Mouse (Mus musculus): ENCODE measurements around the gene Ak2. TPM values are rescaled to one million over a fixed set of nuclear protein-coding genes. Genes with fewer than 3 reads are reported as not detected.

Gene Ak2
- polyA plus RNA-seq, 1 experiment from 2014 or later: 141 TPM

DNA sequence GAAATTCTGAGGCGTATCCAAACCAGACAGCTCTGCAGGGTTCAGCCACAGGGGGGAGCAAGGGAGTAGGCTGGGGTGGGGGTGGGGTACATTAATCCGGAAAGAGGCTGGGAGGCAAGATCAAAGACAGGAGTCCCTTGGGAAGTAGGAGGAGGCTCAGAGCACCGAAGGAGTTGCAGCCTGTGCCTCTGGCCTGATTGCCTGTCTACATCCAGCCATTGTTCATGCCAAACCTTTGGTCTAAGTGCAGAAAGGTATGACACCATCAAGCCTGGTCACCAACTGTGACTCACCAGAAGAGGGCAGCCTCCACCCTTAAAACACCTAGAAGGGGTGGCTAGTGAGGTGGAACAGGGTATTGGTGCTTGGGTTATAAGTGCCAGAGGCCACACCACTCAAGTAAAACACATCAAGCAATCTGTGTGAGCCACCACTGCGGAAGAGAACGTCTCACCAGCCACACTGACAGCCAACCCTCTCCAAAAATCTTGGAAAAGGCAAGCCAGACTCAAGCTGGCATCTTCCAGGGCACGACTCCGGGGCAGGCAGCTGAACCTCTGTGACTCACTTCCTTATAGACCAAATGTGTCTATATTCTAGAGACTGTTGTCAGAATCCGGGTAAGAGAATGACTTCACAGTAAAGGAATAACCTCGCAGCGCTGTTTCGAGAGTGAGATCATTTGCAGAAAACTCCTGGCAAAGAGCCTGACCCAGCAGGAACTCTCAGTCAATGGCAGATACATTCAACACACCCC is 34.4 kb upstream of the Ak2 start:
- Histone ChIP-seq H3K36me3 (ENCODE audit: control insufficient read depth, insufficient read depth, low read length) (no peaks in the 10 kb centered on the region), H3K9ac (ENCODE audit: low read length) (no peak overlapping the region), H3K27me3 (ENCODE audit: control insufficient read depth, insufficient read depth, low read length) (peaks cover 6% of the 10 kb centered on the region), H3K4me3 (ENCODE audit: low read depth, low read length) (no peak overlapping the region), H3K4me2 (no peak overlapping the region), H3K27ac (ENCODE audit: low read depth, low read length) (no peak overlapping the region), H3K4me1 (ENCODE audit: control insufficient read depth, insufficient read depth, low read length) (peaks cover 6% of the 10 kb centered on the region), H3K9me3 (ENCODE audit: control insufficient read depth, low read length) (no peaks in the 10 kb centered on the region)
- peak; percentile 94 for DNase-seq (ENCODE audit: low spot score, missing footprints)
- WGBS: 50% methylated on average over 11 of the region's 11 CpGs
- ATAC-seq (ENCODE audit: low FRiP score): peak; percentile 60; the same call in 1 of the 2 replicates

GRCm38 (mm10) chr4:128958156-128958555 is 33.6 kb upstream of the Ak2 start:
- Histone ChIP-seq H3K9me3 (ENCODE audit: control insufficient read depth, low read length) (no peaks in the 10 kb centered on the region), H3K4me2 (no peak overlapping the region), H3K9ac (ENCODE audit: low read length) (no peak overlapping the region), H3K27ac (ENCODE audit: low read depth, low read length) (no peak overlapping the region), H3K27me3 (ENCODE audit: control insufficient read depth, insufficient read depth, low read length) (peaks cover 6% of the 10 kb centered on the region), H3K4me1 (ENCODE audit: control insufficient read depth, insufficient read depth, low read length) (peaks cover 6% of the 10 kb centered on the region), H3K36me3 (ENCODE audit: control insufficient read depth, insufficient read depth, low read length) (no peaks in the 10 kb centered on the region), H3K4me3 (ENCODE audit: low read depth, low read length) (no peak overlapping the region)
- WGBS: 89% methylated on average over 11 of the region's 11 CpGs
- DNase-seq (ENCODE audit: low spot score, missing footprints) (no peak), ATAC-seq (ENCODE audit: low FRiP score) (no peak)

DNA sequence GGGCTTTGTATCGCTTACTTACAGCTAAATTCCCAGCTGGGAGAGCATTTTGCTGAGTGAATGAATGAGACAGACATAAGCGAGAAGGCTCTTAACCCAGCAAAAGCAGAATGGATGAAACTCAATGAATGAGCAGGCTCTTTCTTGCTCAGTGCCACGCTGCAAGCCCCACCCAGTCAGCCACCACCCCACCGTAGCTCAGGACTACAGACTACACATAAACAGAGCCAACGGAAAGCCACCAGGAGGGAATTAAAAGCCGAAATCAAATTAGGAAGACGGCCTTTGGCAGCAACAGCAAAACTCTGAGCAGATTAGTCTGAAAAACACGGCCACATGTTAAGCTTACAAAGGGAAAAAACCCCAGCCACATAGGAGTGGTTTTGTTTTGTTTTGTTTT is 32.9 kb upstream of the Ak2 start:
- peaks cover 6% of the 10 kb centered on the region for H3K27me3 ChIP-seq (ENCODE audit: control insufficient read depth, insufficient read depth, low read length)
- no peak overlapping the region for H3K9ac ChIP-seq (ENCODE audit: low read length)
- H3K4me2 ChIP-seq: no peak overlapping the region
- no peak overlapping the region for H3K27ac ChIP-seq (ENCODE audit: low read depth, low read length)
- WGBS: 68% methylated on average over 8 of the region's 8 CpGs
- ATAC-seq (ENCODE audit: low FRiP score) (no peak), DNase-seq (ENCODE audit: low spot score, missing footprints) (no peak)
- H3K9me3 ChIP-seq (ENCODE audit: control insufficient read depth, low read length): no peaks in the 10 kb centered on the region
- H3K36me3 ChIP-seq (ENCODE audit: control insufficient read depth, insufficient read depth, low read length): no peaks in the 10 kb centered on the region
- no peak overlapping the region for H3K4me3 ChIP-seq (ENCODE audit: low read depth, low read length)
- H3K4me1 ChIP-seq (ENCODE audit: control insufficient read depth, insufficient read depth, low read length): peaks cover 6% of the 10 kb centered on the region

DNA sequence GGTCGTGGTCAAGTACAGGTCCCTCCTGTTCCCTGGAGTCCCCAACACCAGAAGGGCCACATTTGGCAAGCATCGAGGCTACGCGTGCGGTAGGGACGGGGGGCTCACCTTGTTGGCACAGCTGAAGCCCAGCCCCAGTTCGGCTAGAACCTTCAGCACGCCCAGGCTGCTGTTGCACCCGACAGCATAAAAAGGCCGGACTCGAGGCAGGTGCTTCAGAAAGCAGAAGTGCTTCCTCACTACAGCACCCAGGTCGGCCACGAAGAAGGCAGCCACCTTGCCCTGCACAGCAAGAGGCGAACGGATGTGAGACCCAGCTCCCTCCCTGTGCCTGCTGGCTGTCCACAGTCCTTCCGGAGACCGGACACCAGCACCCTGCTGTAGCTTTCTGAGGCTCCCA is 32.1 kb upstream of the Ak2 start:
- no peak for ATAC-seq (ENCODE audit: low FRiP score)
- H3K4me2 ChIP-seq: no peak overlapping the region
- no peaks in the 10 kb centered on the region for H3K36me3 ChIP-seq (ENCODE audit: control insufficient read depth, insufficient read depth, low read length)
- no peak overlapping the region for H3K4me3 ChIP-seq (ENCODE audit: low read depth, low read length)
- no peak overlapping the region for H3K27ac ChIP-seq (ENCODE audit: low read depth, low read length)
- 86% methylated on average over 17 of the region's 17 CpGs for WGBS
- DNase-seq (ENCODE audit: low spot score, missing footprints): no peak
- H3K4me1 ChIP-seq (ENCODE audit: control insufficient read depth, insufficient read depth, low read length): peaks cover 6% of the 10 kb centered on the region
- no peaks in the 10 kb centered on the region for H3K9me3 ChIP-seq (ENCODE audit: control insufficient read depth, low read length)
- no peak overlapping the region for H3K9ac ChIP-seq (ENCODE audit: low read length)
- H3K27me3 ChIP-seq (ENCODE audit: control insufficient read depth, insufficient read depth, low read length): peaks cover 9% of the 10 kb centered on the region

GRCm38 (mm10) chr4:128961301-128962028 is 30.3 kb upstream of the Ak2 start:
- DNase-seq (ENCODE audit: low spot score, missing footprints) (peak; percentile 87), ATAC-seq (ENCODE audit: low FRiP score) (no peak)
- no peaks in the 10 kb centered on the region for H3K9me3 ChIP-seq (ENCODE audit: control insufficient read depth, low read length)
- peak overlapping the region; percentile 93 for H3K4me2 ChIP-seq
- peaks cover 6% of the 10 kb centered on the region for H3K4me1 ChIP-seq (ENCODE audit: control insufficient read depth, insufficient read depth, low read length)
- H3K36me3 ChIP-seq (ENCODE audit: control insufficient read depth, insufficient read depth, low read length): no peaks in the 10 kb centered on the region
- peaks cover 9% of the 10 kb centered on the region for H3K27me3 ChIP-seq (ENCODE audit: control insufficient read depth, insufficient read depth, low read length)
- H3K9ac ChIP-seq (ENCODE audit: low read length): peak overlapping the region; percentile 85
- 9% methylated on average over 16 of the region's 16 CpGs for WGBS
- peak overlapping the region; percentile 67 for H3K4me3 ChIP-seq (ENCODE audit: low read depth, low read length)
- no peak overlapping the region for H3K27ac ChIP-seq (ENCODE audit: low read depth, low read length)

DNA sequence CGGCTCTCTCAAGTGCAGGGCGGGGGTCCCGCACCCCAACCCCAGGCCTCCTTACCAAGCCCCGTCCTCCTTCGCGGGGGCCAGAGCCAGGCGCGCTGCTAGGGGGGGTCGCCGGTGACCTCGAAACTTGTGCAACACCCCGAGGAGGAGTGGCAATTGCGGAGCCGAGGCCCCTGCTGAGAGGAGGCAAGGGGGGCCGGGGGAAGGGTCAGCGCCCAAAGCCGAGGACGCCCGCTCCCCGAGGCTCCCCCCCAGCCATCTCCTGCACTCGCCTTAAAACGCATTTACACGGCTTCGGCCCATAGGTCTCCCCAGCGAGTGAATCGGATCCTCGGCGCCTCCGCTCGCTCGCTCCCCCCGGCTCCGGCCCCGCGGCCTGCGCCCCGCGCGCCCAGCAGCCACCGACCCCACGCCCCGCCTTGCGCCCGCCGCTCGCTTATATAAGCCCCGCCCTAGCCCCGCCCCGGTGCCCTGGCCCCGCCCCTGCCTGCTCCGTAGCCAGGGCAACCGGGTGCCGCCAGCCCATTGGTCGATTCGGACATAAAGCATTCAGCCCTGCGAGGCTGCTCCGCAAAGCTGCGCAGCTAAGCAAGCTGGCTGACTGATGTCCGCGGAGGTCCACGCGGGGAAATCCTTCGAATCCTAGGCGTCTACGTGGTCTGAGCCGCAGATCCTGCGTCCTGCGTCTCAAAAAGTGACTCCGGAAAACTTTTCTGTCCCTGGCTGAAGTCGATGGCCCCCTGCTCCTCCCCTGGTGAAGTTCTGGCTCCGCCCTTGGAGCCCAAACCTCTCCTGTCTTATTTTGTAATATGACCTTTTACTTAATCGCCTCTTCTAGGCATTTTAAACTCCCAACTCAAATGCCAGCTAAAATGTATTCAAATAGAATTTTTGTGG is 29.5 kb upstream of the Ak2 start, which contains the start of gene Azin2:
Gene Azin2, minus strand, starts transcription at position 414 of the 897 bp plus-strand sequence.
- H3K4me1 ChIP-seq (ENCODE audit: control insufficient read depth, insufficient read depth, low read length): peaks cover 6% of the 10 kb centered on the region
- ATAC-seq (ENCODE audit: low FRiP score): peak; percentile 96
- H3K27ac ChIP-seq (ENCODE audit: low read depth, low read length): no peak within 1 kb of the TSS
- WGBS: 1% methylated on average over 72 of the region's 72 CpGs
- no peaks in the 10 kb centered on the region for H3K36me3 ChIP-seq (ENCODE audit: control insufficient read depth, insufficient read depth, low read length)
- peak within 1 kb of the TSS; percentile 85 for H3K9ac ChIP-seq (ENCODE audit: low read length)
- peak within 1 kb of the TSS; percentile 93 for H3K4me2 ChIP-seq
- H3K27me3 ChIP-seq (ENCODE audit: control insufficient read depth, insufficient read depth, low read length): peaks cover 9% of the 10 kb centered on the region
- no peaks in the 10 kb centered on the region for H3K9me3 ChIP-seq (ENCODE audit: control insufficient read depth, low read length)
- peak within 1 kb of the TSS; percentile 67 for H3K4me3 ChIP-seq (ENCODE audit: low read depth, low read length)
- peak; percentile 100 for DNase-seq (ENCODE audit: low spot score, missing footprints)

DNA sequence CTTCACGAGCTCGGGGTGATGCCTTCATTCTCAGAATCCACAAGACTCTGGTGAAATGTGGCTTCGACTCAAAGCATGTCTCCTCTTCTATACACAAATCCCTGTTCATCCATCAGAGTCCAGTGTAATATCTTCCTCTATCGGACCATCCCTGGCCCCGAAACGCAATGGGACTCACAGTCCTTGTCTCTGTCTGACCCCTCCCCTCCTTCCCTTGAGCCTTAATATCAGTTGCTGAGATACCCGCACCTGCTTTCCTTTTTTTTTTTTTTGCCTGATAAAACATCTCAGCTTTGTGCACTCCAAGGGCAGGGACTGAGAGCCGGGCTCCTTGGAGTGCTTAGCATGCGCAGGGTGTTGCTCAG is 28.9 kb upstream of the Ak2 start:
- Histone ChIP-seq H3K27ac (ENCODE audit: low read depth, low read length) (no peak overlapping the region), H3K4me3 (ENCODE audit: low read depth, low read length) (peak overlapping the region; percentile 67), H3K4me1 (ENCODE audit: control insufficient read depth, insufficient read depth, low read length) (peaks cover 6% of the 10 kb centered on the region), H3K9me3 (ENCODE audit: control insufficient read depth, low read length) (no peaks in the 10 kb centered on the region), H3K27me3 (ENCODE audit: control insufficient read depth, insufficient read depth, low read length) (peaks cover 9% of the 10 kb centered on the region), H3K36me3 (ENCODE audit: control insufficient read depth, insufficient read depth, low read length) (no peaks in the 10 kb centered on the region), H3K4me2 (peak overlapping the region; percentile 93), H3K9ac (ENCODE audit: low read length) (peak overlapping the region; percentile 85)
- ATAC-seq (ENCODE audit: low FRiP score): peak; percentile 17; the same call in 1 of the 2 replicates
- 8% methylated on average over 9 of the region's 9 CpGs for WGBS
- peak; percentile 93 for DNase-seq (ENCODE audit: low spot score, missing footprints)

- H3K27me3 ChIP-seq (ENCODE audit: control insufficient read depth, insufficient read depth, low read length): peaks cover 4% of the 10 kb centered on the region; the same call in 1 of the 2 replicates
- ATAC-seq (ENCODE audit: low FRiP score) (no peak), DNase-seq (ENCODE audit: low spot score, missing footprints) (no peak)
- H3K4me3 ChIP-seq (ENCODE audit: low read depth, low read length): no peak overlapping the region
- 52% methylated on average over 7 of the region's 7 CpGs for WGBS
- no peaks in the 10 kb centered on the region for H3K36me3 ChIP-seq (ENCODE audit: control insufficient read depth, insufficient read depth, low read length)
- no peak overlapping the region for H3K27ac ChIP-seq (ENCODE audit: low read depth, low read length)
- 0 out of 2 replicates have a peak, but pooled peaks cover 2% of the 10 kb centered on the region for H3K4me1 ChIP-seq (ENCODE audit: control insufficient read depth, insufficient read depth, low read length)
- H3K9ac ChIP-seq (ENCODE audit: low read length): no peak overlapping the region
- H3K9me3 ChIP-seq (ENCODE audit: control insufficient read depth, low read length): no peaks in the 10 kb centered on the region
- no peak overlapping the region for H3K4me2 ChIP-seq
Measured at GRCm38 (mm10) chr4:128966751-128967150, 25.0 kb upstream of the Ak2 start.
